Mouse (Mus musculus) liver, embryonic 13.5 days (tissue): ENCODE data around the gene Slc29a1. TPM values are rescaled to one million over a fixed set of nuclear protein-coding genes. Genes with fewer than 3 reads are reported as not detected.
A peak's percentile ranks its signal among the peaks of the same experiment; 100 is the strongest.

ENCODE experiments used
- ATAC-seq: fragments of 200-750 bp; cut with Nextera tagmentation; 2 replicates; pipeline ENCODE4 v1.8.0; 2017; ENCODE audit warnings: low read depth, mild to moderate bottlenecking, moderate number of reproducible peaks, moderate library complexity
- DNase-seq: peaks from one replicate; pipeline ENCODE4 v3.0.0; 2022
- H3K27ac ChIP-seq: fragments of 300-500 bp; sonication (generic); 2 replicates; pipeline ENCODE4 v1.5.1; 2015; ENCODE audit warnings: moderate library complexity, mild to moderate bottlenecking, inconsistent platforms
- H3K27me3 ChIP-seq: fragments of 300-500 bp; sonication (generic); 2 replicates; pipeline ENCODE4 v1.6.1; 2015; ENCODE audit warnings: mild to moderate bottlenecking, inconsistent platforms
- H3K36me3 ChIP-seq: fragments of 300-500 bp; sonication (generic); 2 replicates; pipeline ENCODE4 v1.6.1; 2015; ENCODE audit warnings: mild to moderate bottlenecking, inconsistent platforms
- H3K4me1 ChIP-seq: fragments of 300-500 bp; sonication (generic); replicated peaks from 2 replicates; pipeline ENCODE4 v1.6.1; 2015; ENCODE audit warnings: inconsistent platforms
- H3K4me2 ChIP-seq: fragments of 300-500 bp; sonication (generic); 2 replicates; pipeline ENCODE4 v1.6.1; 2015; ENCODE audit warnings: inconsistent platforms, mild to moderate bottlenecking, moderate library complexity
- H3K4me3 ChIP-seq: fragments of 300-500 bp; sonication (generic); replicated peaks from 2 replicates; pipeline ENCODE4 v1.5.1; 2015; ENCODE audit warnings: mild to moderate bottlenecking, inconsistent platforms
- H3K9ac ChIP-seq: fragments of 300-500 bp; sonication (generic); 2 replicates; pipeline ENCODE4 v1.6.1; 2015; ENCODE audit warnings: mild to moderate bottlenecking, inconsistent platforms
- H3K9me3 ChIP-seq: fragments of 300-500 bp; sonication (generic); replicated peaks from 2 replicates; pipeline ENCODE4 v1.6.1; 2016; ENCODE audit warnings: inconsistent platforms
- WGBS: fragments of 180-500 bp; shearing (Covaris S2); methylation state at CpG from one replicate; pipeline ENCODE4 v1.1.7; 2015; ENCODE audit not compliant: insufficient replicate concordance; 5-methylcytosine and 5-hydroxymethylcytosine counted together
- polyA plus RNA-seq: library from polyadenylated mRNA; unstranded; fragments of >200 nt; fragmentation: Nextera tagmentation; extraction: Ambion mirVana; gene quantifications from 2 replicates; pipeline ENCODE4 v1.2.1, GENCODE M21; 2015

Slc29a1 gene
- polyA plus RNA-seq, 1 experiment from 2014 or later: 215 TPM

GRCm38 (mm10) chr17:45608396-45608795, 9.0 kb upstream of the Slc29a1 start:
- H3K4me3 ChIP-seq: no peak overlapping the region
- 62% methylated on average over 4 of the region's 4 CpGs for WGBS
- peak; percentile 35; the same call in 1 of the 2 replicates for ATAC-seq
- H3K36me3 ChIP-seq: no peaks in the 10 kb centered on the region
- H3K4me2 ChIP-seq: no peak overlapping the region
- no peak overlapping the region for H3K9ac ChIP-seq
- DNase-seq: no peak
- H3K27ac ChIP-seq: peak overlapping the region; percentile 2; the same call in 1 of the 2 replicates
- H3K9me3 ChIP-seq: no peaks in the 10 kb centered on the region
- H3K27me3 ChIP-seq: no peaks in the 10 kb centered on the region
- H3K4me1 ChIP-seq: peaks cover 32% of the 10 kb centered on the region

GRCm38 (mm10) chr17:45606992-45607879, 7.8 kb upstream of the Slc29a1 start:
- H3K4me1 ChIP-seq: peaks cover 27% of the 10 kb centered on the region
- no peaks in the 10 kb centered on the region for H3K27me3 ChIP-seq
- DNase-seq: no peak
- H3K4me3 ChIP-seq: no peak overlapping the region
- no peaks in the 10 kb centered on the region for H3K36me3 ChIP-seq
- H3K27ac ChIP-seq: no peak overlapping the region
- H3K4me2 ChIP-seq: no peak overlapping the region
- H3K9ac ChIP-seq: no peak overlapping the region
- 76% methylated on average over 15 of the region's 15 CpGs for WGBS
- no peaks in the 10 kb centered on the region for H3K9me3 ChIP-seq
- no peak for ATAC-seq

GRCm38 (mm10) chr17:45602984-45603383, 3.6 kb upstream of the Slc29a1 start:
- H3K4me1 ChIP-seq: peaks cover 45% of the 10 kb centered on the region
- 78% methylated on average over 3 of the region's 3 CpGs for WGBS

GRCm38 (mm10) chr17:45601877-45602304, 2.5 kb upstream of the Slc29a1 start, which contains the start of gene Mymx:
Gene Mymx, minus strand, starts transcription at chr17:45602102.
- H3K4me2 ChIP-seq: peak within 1 kb of the TSS; percentile 56
- H3K9me3 ChIP-seq: no peaks in the 10 kb centered on the region
- no peaks in the 10 kb centered on the region for H3K36me3 ChIP-seq
- H3K4me3 ChIP-seq: peak within 1 kb of the TSS; percentile 23
- WGBS: 62% methylated on average over 6 of the region's 6 CpGs
- peak within 1 kb of the TSS; percentile 40 for H3K9ac ChIP-seq
- peaks cover 53% of the 10 kb centered on the region for H3K4me1 ChIP-seq
- 0 out of 2 replicates have a peak, but pooled peaks cover 7% of the 10 kb centered on the region for H3K27me3 ChIP-seq
- peak within 1 kb of the TSS; percentile 11; the same call in 1 of the 2 replicates for H3K27ac ChIP-seq
- DNase-seq: no peak
- no peak; the same call in 1 of the 2 replicates for ATAC-seq

More at GRCm38 (mm10) chr17:45602984-45603383, 3.6 kb upstream of the Slc29a1 start:
- DNase-seq: no peak
- Histone ChIP-seq H3K9me3 (no peaks in the 10 kb centered on the region), H3K9ac (no peak overlapping the region), H3K36me3 (no peaks in the 10 kb centered on the region), H3K27me3 (0 out of 2 replicates have a peak, but pooled peaks cover 7% of the 10 kb centered on the region), H3K27ac (no peak overlapping the region), H3K4me2 (no peak overlapping the region), H3K4me3 (no peak overlapping the region)
- no peak for ATAC-seq

GRCm38 (mm10) chr17:45601325-45601724, 1.9 kb upstream of the Slc29a1 start:
- no peak for ATAC-seq
- peaks cover 59% of the 10 kb centered on the region for H3K4me1 ChIP-seq
- peak overlapping the region; percentile 23 for H3K4me3 ChIP-seq
- peak overlapping the region; percentile 40 for H3K9ac ChIP-seq
- H3K36me3 ChIP-seq: no peaks in the 10 kb centered on the region
- peak overlapping the region; percentile 11; the same call in 1 of the 2 replicates for H3K27ac ChIP-seq
- H3K9me3 ChIP-seq: no peaks in the 10 kb centered on the region
- 0 out of 2 replicates have a peak, but pooled peaks cover 7% of the 10 kb centered on the region for H3K27me3 ChIP-seq
- DNase-seq: no peak
- H3K4me2 ChIP-seq: peak overlapping the region; percentile 56
- WGBS: 36% methylated on average over 22 of the region's 22 CpGs

GRCm38 (mm10) chr17:45600267-45600666, 861 bp upstream of the Slc29a1 start:
- H3K9me3 ChIP-seq: no peaks in the 10 kb centered on the region
- 64% methylated on average over 8 of the region's 8 CpGs for WGBS
- H3K4me2 ChIP-seq: 0 out of 2 replicates have a peak overlapping the region, but pooled peaks have one; percentile 80
- 0 out of 2 replicates have a peak, but pooled peaks cover 7% of the 10 kb centered on the region for H3K27me3 ChIP-seq
- 0 out of 2 replicates have a peak overlapping the region, but pooled peaks have one; percentile 2 for H3K27ac ChIP-seq
- H3K36me3 ChIP-seq: no peaks in the 10 kb centered on the region
- peaks cover 68% of the 10 kb centered on the region for H3K4me1 ChIP-seq
- no peak for ATAC-seq
- no peak overlapping the region for H3K4me3 ChIP-seq
- DNase-seq: no peak
- H3K9ac ChIP-seq: 0 out of 2 replicates have a peak overlapping the region, but pooled peaks have one; percentile 4

GRCm38 (mm10) chr17:45598891-45599290, 515 bp downstream of the Slc29a1 start:
- 54% methylated on average over 3 of the region's 3 CpGs for WGBS
- H3K4me3 ChIP-seq: peak overlapping the region; percentile 53; the same call in 1 of the 2 replicates
- H3K4me2 ChIP-seq: peak overlapping the region; percentile 80
- H3K27ac ChIP-seq: peak overlapping the region; percentile 18; the same call in 1 of the 2 replicates
- H3K36me3 ChIP-seq: no peaks in the 10 kb centered on the region
- ATAC-seq (no peak), DNase-seq (no peak)
- peaks cover 77% of the 10 kb centered on the region for H3K4me1 ChIP-seq
- no peaks in the 10 kb centered on the region for H3K9me3 ChIP-seq
- peak overlapping the region; percentile 69; the same call in 1 of the 2 replicates for H3K9ac ChIP-seq
- H3K27me3 ChIP-seq: 0 out of 2 replicates have a peak, but pooled peaks cover 7% of the 10 kb centered on the region

- peaks cover 83% of the 10 kb centered on the region for H3K4me1 ChIP-seq
- WGBS: 73% methylated on average over 2 of the region's 2 CpGs
- H3K4me2 ChIP-seq: no peak overlapping the region
- H3K4me3 ChIP-seq: no peak overlapping the region
- H3K27ac ChIP-seq: peak overlapping the region; percentile 18; the same call in 1 of the 2 replicates
- H3K27me3 ChIP-seq: 0 out of 2 replicates have a peak, but pooled peaks cover 7% of the 10 kb centered on the region
- H3K9ac ChIP-seq: no peak overlapping the region
- ATAC-seq: no peak
- H3K36me3 ChIP-seq: no peaks in the 10 kb centered on the region
- no peak for DNase-seq
- no peaks in the 10 kb centered on the region for H3K9me3 ChIP-seq
These were observed 1.0 kb downstream of the Slc29a1 start for GRCm38 (mm10) chr17:45598376-45598775.

GRCm38 (mm10) chr17:45597787-45598186, 1.6 kb downstream of the Slc29a1 start:
- DNase-seq (no peak), ATAC-seq (no peak)
- Histone ChIP-seq H3K36me3 (no peaks in the 10 kb centered on the region), H3K4me1 (peaks cover 89% of the 10 kb centered on the region), H3K9ac (no peak overlapping the region), H3K27ac (peak overlapping the region; percentile 16; the same call in 1 of the 2 replicates), H3K27me3 (0 out of 2 replicates have a peak, but pooled peaks cover 7% of the 10 kb centered on the region), H3K4me2 (no peak overlapping the region), H3K9me3 (no peaks in the 10 kb centered on the region), H3K4me3 (no peak overlapping the region)
- WGBS: 16% methylated on average over 3 of the region's 3 CpGs

GRCm38 (mm10) chr17:45596631-45597396, 2.6 kb downstream of the Slc29a1 start:
- DNase-seq (peak; percentile 70), ATAC-seq (peak; percentile 30)
- Histone ChIP-seq H3K9ac (peak overlapping the region; percentile 47; the same call in 1 of the 2 replicates), H3K27ac (peak overlapping the region; percentile 97), H3K4me3 (no peak overlapping the region), H3K4me2 (0 out of 2 replicates have a peak overlapping the region, but pooled peaks have one; percentile 100), H3K4me1 (peaks cover 91% of the 10 kb centered on the region), H3K9me3 (no peaks in the 10 kb centered on the region), H3K36me3 (peaks cover 4% of the 10 kb centered on the region), H3K27me3 (0 out of 2 replicates have a peak, but pooled peaks cover 7% of the 10 kb centered on the region)
- 36% methylated on average over 11 of the region's 11 CpGs for WGBS
